Mouse (Mus musculus): Measurements from ENCODE around the gene Utrn. TPM values are rescaled to one million over a fixed set of nuclear protein-coding genes. Genes with fewer than 3 reads are reported as not detected.

Gene Utrn
- total and polyA plus RNA-seq, 3 experiments = 0.31 to 1.1 (median 0.67) TPM

DNA sequence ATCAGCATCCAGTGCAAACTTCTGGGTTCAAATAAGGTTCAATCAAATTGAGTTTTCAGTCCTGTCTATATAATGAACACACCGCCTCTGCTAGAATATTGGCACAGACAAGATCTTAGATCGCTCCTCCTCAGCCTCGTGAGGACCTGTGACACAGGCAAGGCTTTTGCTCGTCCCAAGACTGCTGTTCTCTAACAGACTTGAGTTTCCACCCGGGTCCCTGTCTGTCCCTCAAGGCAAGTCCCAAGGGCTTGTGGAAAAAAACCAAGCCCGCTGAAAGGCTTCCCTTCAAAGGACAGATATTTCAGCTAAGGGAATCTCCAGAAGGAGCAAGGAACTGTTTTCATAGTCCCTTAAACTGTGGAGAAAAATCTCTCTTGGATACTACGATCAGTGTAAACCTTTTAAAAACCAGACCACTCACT, 16.0 kb downstream of the Utrn start:
- Histone ChIP-seq H3K27me3 (replicated peaks) (no peaks in the 10 kb centered on the region), H3K36me3 (replicated peaks in 1 of 2; ENCODE audit: control insufficient read depth in 1 of 2, insufficient read depth in 1 of 2, low read length in 1 of 2) (no peaks in the 10 kb centered on the region), H3K9me3 (replicated peaks; ENCODE audit: low read length) (peaks cover 1% of the 10 kb centered on the region), H3K9ac (ENCODE audit: insufficient read depth, low read depth) (no peak overlapping the region), H3K4me1 (ENCODE audit: control insufficient read depth in 1 of 2, insufficient read depth in 2 of 2) (0 out of 4 replicates have a peak, but pooled peaks cover 0 to 2% of the 10 kb centered on the region in 2 experiments), H3K4me3 (replicated peaks in 1 of 3; ENCODE audit: low read depth in 2 of 3, low read length in 2 of 3, poor library complexity in 1 of 3) (no peak overlapping the region), H3K79me2 (replicated peaks; ENCODE audit: control insufficient read depth, extremely low read depth, insufficient read depth, poor library complexity, severe bottlenecking) (no peaks in the 10 kb centered on the region), H3K27ac (ENCODE audit: insufficient read depth, low read depth) (no peak overlapping the region), H3K4me2 (ENCODE audit: insufficient read depth, low read depth, poor library complexity, severe bottlenecking) (no peak overlapping the region)
- no peak for DNase-seq (ENCODE audit: extremely low read depth)
- dilution Hi-C loops (cut with MboI; ENCODE audit: extremely low pct_ligation_motif_present, extremely low pct_unique_long_range_greater_than_20kb, low sequenced_read_pairs) (no loop called here), in situ Hi-C loops (cut with MboI; ENCODE audit: low pct_ligation_motif_present, low pct_unique_long_range_greater_than_20kb, low sequenced_read_pairs) (no loop called here)
- TF ChIP-seq SIN3A (IDR thresholded peaks at IDR 0.05; ENCODE audit: low read length) (no peak), MYC (IDR thresholded peaks at IDR 0.05; ENCODE audit: low read depth, low read length) (no peak), PAX5 (IDR thresholded peaks at IDR 0.05; ENCODE audit: low read length) (no peak), CHD1 (IDR thresholded peaks at IDR 0.05; ENCODE audit: low read depth, low read length) (no peak), HCFC1 (IDR thresholded peaks at IDR 0.05; ENCODE audit: low read depth, low read length) (no peak), SMC3 (IDR thresholded peaks at IDR 0.05; ENCODE audit: low read depth, low read length) (no peak), E2F4 (IDR thresholded peaks at IDR 0.05; ENCODE audit: insufficient replicate concordance, low read depth, low read length) (no peak), MAZ (IDR thresholded peaks at IDR 0.05; ENCODE audit: low read depth, low read length) (no peak)

- dilution Hi-C loops (cut with MboI; ENCODE audit: extremely low pct_ligation_motif_present, extremely low pct_unique_long_range_greater_than_20kb, low sequenced_read_pairs) = no loop called here
- in situ Hi-C loops (cut with MboI; ENCODE audit: low pct_ligation_motif_present, low pct_unique_long_range_greater_than_20kb, low sequenced_read_pairs) = no loop called here
Observed at GRCm38 (mm10) chr10:12852416-12853195, 16.6 kb downstream of the Utrn start.

GRCm38 (mm10) chr10:12850781-12851471, 18.2 kb downstream of the Utrn start:
- in situ Hi-C loops (cut with MboI; ENCODE audit: low pct_ligation_motif_present, low pct_unique_long_range_greater_than_20kb, low sequenced_read_pairs) = no loop called here
- 0 out of 4 replicates have a peak, but pooled peaks cover 0 to 2% of the 10 kb centered on the region in 2 experiments for H3K4me1 ChIP-seq (ENCODE audit: control insufficient read depth in 1 of 2, insufficient read depth in 2 of 2)

More at GRCm38 (mm10) chr10:12852416-12853195, 16.6 kb downstream of the Utrn start:
- Histone ChIP-seq H3K4me2 (ENCODE audit: insufficient read depth, low read depth, poor library complexity, severe bottlenecking) (no peak overlapping the region), H3K36me3 (replicated peaks in 1 of 2; ENCODE audit: control insufficient read depth in 1 of 2, insufficient read depth in 1 of 2, low read length in 1 of 2) (no peaks in the 10 kb centered on the region), H3K9ac (ENCODE audit: insufficient read depth, low read depth) (no peak overlapping the region), H3K4me3 (replicated peaks in 1 of 3; ENCODE audit: low read depth in 2 of 3, low read length in 2 of 3, poor library complexity in 1 of 3) (no peak overlapping the region), H3K79me2 (replicated peaks; ENCODE audit: control insufficient read depth, extremely low read depth, insufficient read depth, poor library complexity, severe bottlenecking) (no peaks in the 10 kb centered on the region), H3K4me1 (ENCODE audit: control insufficient read depth in 1 of 2, insufficient read depth in 2 of 2) (0 out of 4 replicates have a peak, but pooled peaks cover 0 to 2% of the 10 kb centered on the region in 2 experiments), H3K9me3 (replicated peaks; ENCODE audit: low read length) (peaks cover 2% of the 10 kb centered on the region), H3K27me3 (replicated peaks) (no peaks in the 10 kb centered on the region), H3K27ac (ENCODE audit: insufficient read depth, low read depth) (no peak overlapping the region)
- no peak for DNase-seq (ENCODE audit: extremely low read depth)
- TF ChIP-seq ZC3H11A (IDR thresholded peaks at IDR 0.05; ENCODE audit: low read depth, low read length) (no peak), CHD1 (IDR thresholded peaks at IDR 0.05; ENCODE audit: low read depth, low read length) (no peak), PAX5 (IDR thresholded peaks at IDR 0.05; ENCODE audit: low read length) (no peak), HCFC1 (IDR thresholded peaks at IDR 0.05; ENCODE audit: low read depth, low read length) (no peak), ETS1 (conservative IDR thresholded peaks at IDR 0.05; ENCODE audit: low read depth, low read length) (no peak), E2F4 (IDR thresholded peaks at IDR 0.05; ENCODE audit: insufficient replicate concordance, low read depth, low read length) (no peak), ZMIZ1 (IDR thresholded peaks at IDR 0.05; ENCODE audit: low read depth, low read length) (no peak)

More at GRCm38 (mm10) chr10:12850781-12851471, 18.2 kb downstream of the Utrn start:
- TF ChIP-seq CTCF (conservative IDR thresholded peaks at IDR 0.05 in 1 of 2, IDR thresholded peaks at IDR 0.05 in 1 of 2; ENCODE audit: low read depth in 2 of 2, low read length in 2 of 2) (no peak), GABPA (IDR thresholded peaks at IDR 0.05; ENCODE audit: insufficient replicate concordance, low read depth, low read length) (no peak), HCFC1 (IDR thresholded peaks at IDR 0.05; ENCODE audit: low read depth, low read length) (no peak), PAX5 (IDR thresholded peaks at IDR 0.05; ENCODE audit: low read length) (no peak), JUND (conservative IDR thresholded peaks at IDR 0.05; ENCODE audit: low read depth, low read length) (no peak), NRF1 (IDR thresholded peaks at IDR 0.05; ENCODE audit: low read depth, low read length) (no peak), MYC (IDR thresholded peaks at IDR 0.05; ENCODE audit: low read depth, low read length) (no peak), SMC3 (IDR thresholded peaks at IDR 0.05; ENCODE audit: low read depth, low read length) (no peak), BHLHE40 (IDR thresholded peaks at IDR 0.05; ENCODE audit: low read depth, low read length) (no peak), ETS1 (conservative IDR thresholded peaks at IDR 0.05; ENCODE audit: low read depth, low read length) (no peak), TBP (conservative IDR thresholded peaks at IDR 0.05; ENCODE audit: low read depth, low read length) (no peak), CHD1 (IDR thresholded peaks at IDR 0.05; ENCODE audit: low read depth, low read length) (no peak), ZNF384 (IDR thresholded peaks at IDR 0.05; ENCODE audit: low read depth, low read length) (no peak), IRF4 (IDR thresholded peaks at IDR 0.05; ENCODE audit: low read depth, low read length) (no peak), KAT2A (IDR thresholded peaks at IDR 0.05; ENCODE audit: insufficient replicate concordance, low read length) (no peak), USF2 (conservative IDR thresholded peaks at IDR 0.05; ENCODE audit: low read depth, low read length) (no peak)
- Histone ChIP-seq H3K36me3 (replicated peaks in 1 of 2; ENCODE audit: control insufficient read depth in 1 of 2, insufficient read depth in 1 of 2, low read length in 1 of 2) (no peaks in the 10 kb centered on the region), H3K4me2 (ENCODE audit: insufficient read depth, low read depth, poor library complexity, severe bottlenecking) (no peak overlapping the region), H3K9ac (ENCODE audit: insufficient read depth, low read depth) (no peak overlapping the region), H3K9me3 (replicated peaks; ENCODE audit: low read length) (peaks cover 2% of the 10 kb centered on the region), H3K27ac (ENCODE audit: insufficient read depth, low read depth) (no peak overlapping the region), H3K4me3 (replicated peaks in 1 of 3; ENCODE audit: low read depth in 2 of 3, low read length in 2 of 3, poor library complexity in 1 of 3) (no peak overlapping the region), H3K79me2 (replicated peaks; ENCODE audit: control insufficient read depth, extremely low read depth, insufficient read depth, poor library complexity, severe bottlenecking) (no peaks in the 10 kb centered on the region), H3K27me3 (replicated peaks) (no peaks in the 10 kb centered on the region)
- dilution Hi-C loops (cut with MboI; ENCODE audit: extremely low pct_ligation_motif_present, extremely low pct_unique_long_range_greater_than_20kb, low sequenced_read_pairs) = no loop called here
- no peak for DNase-seq (ENCODE audit: extremely low read depth)
